Mouse (Mus musculus) heart, postnatal 4 days (tissue): ENCODE measurements at regions not wholly inside any gene's neighbourhood (a gene's known extent, or its start where the extent isn't known, plus 50 kb on each side); places are given as distances from the start of the nearest gene placed in this dataset.

Source experiments
- microRNA-seq, 2 experiments: library from miRNA; unstranded; fragments of <30 nt; microRNA quantifications; one replicate each; pipeline ENCODE4 v1.2.0; 2021 to 2022

Small RNAs in the stretch of these regions (microRNA-seq; reads per million reads assigned to microRNA genes)
- gene Gm24810: 0 reads per million in 2 experiments
